Mouse (Mus musculus) midbrain, postnatal 0 days (tissue): Measurements from ENCODE around the gene Cacna1b. TPM values are rescaled to one million over a fixed set of nuclear protein-coding genes. Genes with fewer than 3 reads are reported as not detected.

ENCODE experiments used
- ATAC-seq: fragments of 200-750 bp; cut with Nextera tagmentation; 2 replicates; pipeline ENCODE4 v1.8.0; 2017; ENCODE audit warnings: moderate number of reproducible peaks, mild to moderate bottlenecking, moderate TSS enrichment, moderate library complexity; ENCODE audit not compliant: low FRiP score
- DNase-seq: peaks from one replicate; pipeline ENCODE4 v3.0.0-alpha.2; 2015; ENCODE audit warnings: low spot score
- H3K27ac ChIP-seq: fragments of 300-500 bp; sonication (generic); 2 replicates; pipeline ENCODE4 v1.5.1; 2014; ENCODE audit warnings: low read depth, mild to moderate bottlenecking, low read length, mixed read lengths
- H3K27me3 ChIP-seq: fragments of 300-500 bp; sonication (generic); 2 replicates; pipeline ENCODE4 v1.6.1; 2014; ENCODE audit warnings: low read length, control low read depth, mixed read lengths; ENCODE audit not compliant: insufficient read depth
- H3K36me3 ChIP-seq: fragments of 300-500 bp; sonication (generic); 2 replicates; pipeline ENCODE4 v1.6.1; 2014; ENCODE audit warnings: low read length, control low read depth, mixed read lengths; ENCODE audit not compliant: insufficient read depth
- H3K4me1 ChIP-seq: fragments of 300-500 bp; sonication (generic); 2 replicates; pipeline ENCODE4 v1.6.1; 2014; ENCODE audit warnings: mild to moderate bottlenecking, control low read depth, antibody characterized with exemption, low read length, mixed read lengths; ENCODE audit not compliant: insufficient read depth
- H3K4me2 ChIP-seq: fragments of 300-500 bp; sonication (generic); 2 replicates; pipeline ENCODE4 v1.6.1; 2014; ENCODE audit warnings: low read depth, mild to moderate bottlenecking, low read length, mixed read lengths; ENCODE audit not compliant: poor library complexity, severe bottlenecking
- H3K4me3 ChIP-seq: fragments of 300-500 bp; sonication (generic); 2 replicates; pipeline ENCODE4 v1.5.1; 2014; ENCODE audit warnings: low read depth, mild to moderate bottlenecking, low read length, moderate library complexity
- H3K9ac ChIP-seq: fragments of 300-500 bp; sonication (generic); replicated peaks from 2 replicates; pipeline ENCODE4 v1.6.1; 2014; ENCODE audit warnings: mild to moderate bottlenecking, low read length, moderate library complexity, mixed read lengths; ENCODE audit not compliant: poor library complexity, severe bottlenecking
- H3K9me3 ChIP-seq: fragments of 300-500 bp; sonication (generic); 2 replicates; pipeline ENCODE4 v1.6.1; 2016; ENCODE audit warnings: low read length, control low read depth
- CTCF ChIP-seq: IDR thresholded peaks from 2 replicates; pipeline ENCODE4 v1.5.1; 2016; ENCODE audit warnings: antibody characterized with exemption, mild to moderate bottlenecking
- WGBS: fragments of 180-500 bp; shearing (Covaris S2); extraction: QIAGEN DNeasy Blood & Tissue Kit; methylation state at CpG from one replicate; pipeline ENCODE4 v1.1.7; 2014; 5-methylcytosine and 5-hydroxymethylcytosine counted together
- polyA plus RNA-seq: library from polyadenylated mRNA; unstranded; fragments of >200 nt; fragmentation: Nextera tagmentation; extraction: Ambion mirVana; gene quantifications from 2 replicates; pipeline ENCODE4 v1.2.1, GENCODE M21; 2015
- total RNA-seq: library from RNA; depleted of rRNA; stranded (reverse); fragments of >200 nt; gene quantifications from 2 replicates; pipeline ENCODE4 v1.2.3, GENCODE M21; 2014; rRNA removed

Cacna1b gene
- total and polyA plus RNA-seq, 2 experiments from 2014 or later = 13.3 to 97.6 TPM

- H3K9me3 ChIP-seq = no peaks in the 10 kb centered on the region
- no peak overlapping the region for H3K9ac ChIP-seq
- TF ChIP-seq CTCF = no peak
- no peak overlapping the region for H3K4me2 ChIP-seq
- DNase-seq (no peak), ATAC-seq (no peak)
- no peaks in the 10 kb centered on the region for H3K27me3 ChIP-seq
- WGBS = 59% methylated on average over 7 of the region's 7 CpGs
- H3K36me3 ChIP-seq = no peaks in the 10 kb centered on the region
- no peak overlapping the region for H3K4me3 ChIP-seq
- no peak overlapping the region for H3K27ac ChIP-seq
- no peaks in the 10 kb centered on the region for H3K4me1 ChIP-seq
Measured at GRCm38 (mm10) chr2:24553962-24554361, 209.0 kb downstream of the Cacna1b start.

Other genes starting within 250 kb of the Cacna1b start
- 67.8 and 71.0 TPM in 2 replicates for gene Ehmt1, start 156.5 kb upstream of the Cacna1b start, total RNA-seq
- gene Ehmt1, start 156.5 kb upstream of the Cacna1b start, polyA plus RNA-seq = 55.3 and 63.3 TPM in 2 replicates
- 55.7 and 62.3 TPM in 2 replicates for gene Arrdc1, start 172.1 kb upstream of the Cacna1b start, total RNA-seq
- gene Arrdc1, start 172.1 kb upstream of the Cacna1b start, polyA plus RNA-seq = 44.7 and 46.9 TPM in 2 replicates
- 33.7 and 36.4 TPM in 2 replicates for gene Zmynd19, start 186.6 kb upstream of the Cacna1b start, total RNA-seq
- 21.4 TPM in 2 replicates for gene Zmynd19, start 186.6 kb upstream of the Cacna1b start, polyA plus RNA-seq
- gene Dph7, start 199.2 kb upstream of the Cacna1b start, total RNA-seq = 37.2 and 43.8 TPM in 2 replicates
- 37.1 and 39.6 TPM in 2 replicates for gene Dph7, start 199.2 kb upstream of the Cacna1b start, polyA plus RNA-seq
- gene Mrpl41, start 211.9 kb upstream of the Cacna1b start, total RNA-seq = 62.6 and 68.1 TPM in 2 replicates
- gene Mrpl41, start 211.9 kb upstream of the Cacna1b start, polyA plus RNA-seq = 183 and 197 TPM in 2 replicates
- gene Pnpla7, start 212.9 kb upstream of the Cacna1b start, total RNA-seq = 3.6 and 6.3 TPM in 2 replicates
- 3.1 and 3.2 TPM in 2 replicates for gene Pnpla7, start 212.9 kb upstream of the Cacna1b start, polyA plus RNA-seq